Mouse (Mus musculus) 416B (cell line): Measurements from ENCODE around the gene Insc.

Experiments used
- DNase-seq: peaks from one replicate; pipeline ENCODE4 v3.0.0; 2011; ENCODE audit warnings: low read depth

Gene Insc

GRCm38 (mm10) chr7:114827360-114827759 lies 83.9 kb downstream of the Insc start:
- no peak for DNase-seq

DNA sequence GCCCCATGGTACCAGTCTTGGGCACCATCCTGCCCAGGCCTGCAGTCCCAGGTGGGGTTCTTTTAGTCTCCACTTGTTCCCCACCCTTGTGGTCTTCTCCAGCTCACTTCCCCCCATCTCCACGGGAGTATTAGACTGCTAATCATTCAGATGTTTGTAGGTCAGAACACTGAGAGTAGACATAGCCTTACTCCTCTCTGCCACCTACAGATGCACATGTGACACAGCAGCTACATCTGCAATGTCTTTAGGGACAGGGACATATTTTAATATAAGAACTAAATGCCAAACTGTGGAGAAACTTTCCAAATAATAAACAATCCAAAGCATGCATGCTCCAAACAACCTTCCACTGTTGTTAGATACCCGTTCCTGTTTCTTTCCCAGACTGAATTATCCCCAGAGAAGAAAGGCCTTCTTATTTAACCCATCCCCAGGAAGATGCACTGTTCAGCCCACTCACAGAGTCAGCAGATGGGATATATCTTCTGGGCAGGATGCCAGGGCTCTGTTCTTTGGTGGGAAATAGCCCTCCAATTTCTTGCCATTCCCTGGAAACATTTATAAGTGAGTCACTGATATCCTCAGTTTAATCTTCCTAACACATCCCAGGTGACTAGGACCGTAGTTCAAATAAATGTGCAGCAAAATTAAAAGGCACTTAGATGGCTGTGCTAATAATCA lies 88.9 kb downstream of the Insc start:
- no peak for DNase-seq

DNA sequence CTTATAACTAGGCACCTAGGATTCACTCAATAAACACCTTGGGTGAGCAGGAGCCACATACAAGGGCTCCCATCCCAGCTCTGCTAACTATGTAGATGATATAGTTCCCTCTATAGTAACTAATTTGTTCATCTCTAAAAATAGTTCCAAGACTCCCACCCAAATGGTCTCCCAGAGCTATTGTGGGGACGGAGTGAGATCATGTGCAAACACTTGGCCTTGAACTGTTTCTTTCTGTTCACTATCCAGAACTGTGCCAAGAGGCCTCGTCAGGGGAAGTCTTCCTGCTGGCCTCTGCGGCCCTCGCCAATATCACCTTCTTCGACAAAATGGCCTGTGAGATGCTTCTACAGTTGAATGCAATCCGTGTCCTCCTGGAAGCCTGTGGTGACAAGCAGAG lies 91.0 kb downstream of the Insc start:
- no peak for DNase-seq

DNA sequence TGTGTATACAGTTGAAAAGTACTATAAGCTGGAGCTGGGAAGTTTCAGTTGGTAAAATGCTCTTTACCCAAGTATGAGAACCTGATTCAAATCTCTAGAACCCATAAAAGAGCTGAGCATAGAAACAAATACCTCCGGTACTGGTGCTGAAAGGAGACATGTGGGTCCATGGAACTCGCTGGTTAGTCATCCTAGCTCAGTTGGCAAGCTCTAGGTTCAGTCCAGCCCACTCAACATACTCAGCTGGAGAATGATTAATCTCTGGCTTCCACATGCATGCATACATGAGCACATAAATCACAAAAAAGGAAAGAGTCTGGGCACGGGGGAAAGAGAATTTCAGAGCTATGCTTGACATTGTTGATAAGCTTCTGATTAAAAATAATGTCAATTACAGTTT lies 93.8 kb downstream of the Insc start:
- no peak for DNase-seq

- DNase-seq, result no peak
These were observed 96.7 kb downstream of the Insc start for GRCm38 (mm10) chr7:114840029-114840745.

GRCm38 (mm10) chr7:114842644-114843211 lies 99.2 kb downstream of the Insc start:
- DNase-seq, result no peak

DNA sequence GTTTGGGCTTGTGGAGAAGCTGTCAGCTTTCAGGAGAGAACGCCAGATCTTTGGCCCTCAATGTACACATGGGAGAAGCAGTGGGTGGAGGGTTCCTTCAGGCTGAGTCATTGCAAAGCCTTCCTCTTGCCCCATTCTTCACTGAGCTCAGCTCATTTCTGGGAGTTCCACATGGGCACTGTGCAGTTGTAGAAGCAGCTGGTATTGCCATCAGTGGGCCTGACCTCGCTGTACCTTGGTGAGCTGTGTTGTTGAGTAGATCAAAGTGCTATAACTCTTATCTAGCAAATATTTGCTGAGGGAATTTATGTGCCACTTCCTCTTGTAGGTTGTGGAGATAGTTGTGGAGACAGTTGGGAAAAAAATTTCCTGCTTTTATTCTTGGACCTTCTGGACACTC lies 103.7 kb downstream of the Insc start:
- DNase-seq, result no peak

DNA sequence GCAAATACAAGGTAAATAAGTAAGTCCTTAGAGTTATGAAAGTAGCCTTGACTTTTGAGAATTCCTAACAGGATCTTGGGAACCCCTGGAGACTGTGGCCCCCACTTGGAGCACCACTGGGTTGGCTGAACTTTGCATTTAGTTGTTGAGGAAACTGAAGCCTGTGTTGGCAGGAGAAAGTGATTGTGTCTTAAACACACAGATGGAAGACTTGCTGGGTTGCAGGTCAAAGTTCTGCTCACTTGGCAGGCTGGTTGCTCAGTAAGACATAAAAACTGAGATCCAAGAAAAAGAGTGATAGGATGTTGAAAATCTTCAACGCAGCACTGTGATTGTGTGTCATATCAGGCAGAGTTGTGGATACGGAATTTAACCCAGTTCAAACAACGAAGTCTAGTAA lies 108.9 kb downstream of the Insc start:
- DNase-seq, result no peak

GRCm38 (mm10) chr7:114854169-114854568 lies 110.7 kb downstream of the Insc start:
- DNase-seq, result no peak

DNA sequence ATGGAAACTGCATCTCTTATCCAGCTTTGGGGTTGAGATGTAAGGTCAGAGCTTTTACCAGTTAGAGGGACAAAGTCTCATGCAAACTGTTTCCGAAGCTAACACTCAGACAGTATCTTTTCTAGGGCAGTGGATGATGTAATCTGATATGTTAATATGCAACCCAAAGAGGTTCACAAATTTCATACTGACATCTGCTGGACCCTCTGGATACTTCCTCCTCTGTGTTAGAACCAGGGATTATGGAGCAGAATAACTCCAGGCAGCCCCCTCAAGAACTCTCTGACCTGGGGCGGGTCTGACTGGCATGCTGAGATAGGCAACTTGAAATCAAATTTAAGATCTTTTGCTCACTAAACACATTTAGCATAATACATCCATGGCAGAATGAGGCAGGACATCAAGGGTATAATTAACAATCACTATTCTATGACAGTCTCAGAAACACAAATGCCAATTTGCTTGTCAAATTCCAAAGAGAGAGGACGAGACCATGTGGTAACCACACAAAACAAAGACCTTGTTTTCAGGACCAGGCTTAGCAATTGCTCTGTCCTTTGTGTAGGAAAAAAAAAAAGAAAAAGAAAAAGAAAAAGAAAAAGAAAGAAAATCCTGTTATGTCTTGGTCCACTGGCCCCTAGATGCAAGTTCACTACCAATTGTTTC lies 117.5 kb downstream of the Insc start:
- no peak for DNase-seq

- DNase-seq, result no peak
These were observed 130.0 kb downstream of the Insc start for GRCm38 (mm10) chr7:114873315-114874012.

- peak; percentile 2 for DNase-seq
These were observed 130.5 kb downstream of the Insc start for GRCm38 (mm10) chr7:114874032-114874441.

DNA sequence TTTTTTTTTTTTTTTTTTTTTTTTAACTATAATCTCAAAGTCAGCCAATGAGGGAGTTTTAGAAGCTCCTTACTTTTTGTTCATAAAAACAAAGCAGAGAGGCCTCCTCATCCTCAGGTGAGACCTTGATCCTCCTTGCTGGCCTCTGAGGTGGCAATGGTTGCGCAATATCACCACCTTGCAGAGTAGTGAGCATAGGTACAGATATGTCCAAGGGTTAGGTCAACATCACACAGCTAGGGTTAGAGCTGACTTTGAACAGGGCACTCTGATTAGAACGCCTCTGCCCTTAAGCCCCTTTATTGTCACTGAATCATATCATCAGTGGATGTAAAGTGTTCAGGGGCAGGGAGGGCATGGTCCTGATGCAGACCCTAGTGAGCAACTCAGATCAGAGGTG lies 131.1 kb downstream of the Insc start:
- DNase-seq, result no peak

GRCm38 (mm10) chr7:114883602-114884001 lies 140.1 kb downstream of the Insc start:
- no peak for DNase-seq

DNA sequence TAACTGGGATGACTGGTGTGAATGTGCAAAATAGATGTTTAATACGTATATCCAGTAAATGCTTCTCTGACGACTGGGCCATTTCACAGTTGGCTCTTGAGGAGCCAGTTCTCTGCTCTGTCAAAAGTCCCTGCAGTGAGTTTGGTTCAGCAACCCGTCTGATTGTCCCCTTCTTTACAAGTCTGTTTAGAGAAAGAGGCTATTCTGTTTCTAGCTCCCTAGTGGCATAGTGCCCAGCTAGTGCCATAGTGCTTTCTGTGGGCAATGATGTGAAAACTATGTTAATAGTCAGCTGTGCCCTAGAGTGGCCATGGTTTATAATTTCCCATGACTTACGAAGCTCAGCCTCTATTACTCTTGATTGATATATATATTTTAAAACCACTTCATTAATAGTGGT lies 143.4 kb downstream of the Insc start:
- no peak for DNase-seq

DNA sequence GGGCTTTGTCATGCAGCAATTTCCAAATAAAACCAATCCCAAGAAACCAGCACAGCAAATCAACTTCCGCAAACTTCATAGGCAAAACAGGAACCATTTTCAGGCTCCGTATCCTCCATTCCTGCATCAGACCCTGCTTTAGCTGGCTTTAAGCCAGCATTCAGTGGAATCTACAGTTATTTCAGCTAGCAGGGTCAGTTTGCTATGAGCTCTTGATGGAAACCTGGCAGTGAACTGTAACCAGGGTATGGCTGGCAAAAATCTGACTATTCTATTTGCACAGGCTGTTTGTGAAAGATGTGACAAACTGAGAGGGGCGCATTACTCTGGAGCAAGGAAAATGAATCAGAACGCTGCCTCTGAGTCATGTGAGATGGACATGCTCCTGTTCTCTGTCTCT lies 146.7 kb downstream of the Insc start:
- DNase-seq, result no peak

GRCm38 (mm10) chr7:114892618-114893257 lies 149.2 kb downstream of the Insc start:
- DNase-seq, result no peak

DNA sequence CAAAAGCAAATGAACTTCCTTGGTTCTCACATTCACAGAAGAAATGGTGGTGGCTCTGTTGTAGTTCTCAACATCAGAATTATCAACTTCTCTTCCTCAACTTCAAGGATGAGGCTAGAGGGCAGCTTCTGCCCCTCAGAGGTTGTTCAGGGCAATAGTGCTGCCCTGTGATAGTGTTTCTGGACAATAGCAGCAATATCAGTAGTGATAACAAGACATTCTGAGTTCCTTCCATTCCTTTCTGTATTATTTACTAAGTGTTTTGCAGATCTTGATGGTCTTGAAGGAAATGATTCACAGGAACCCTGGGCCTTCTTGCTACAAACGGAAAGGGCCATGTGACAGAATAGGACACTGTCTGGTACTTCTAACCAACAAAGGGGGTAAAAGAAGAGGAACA lies 150.4 kb downstream of the Insc start:
- DNase-seq, result no peak

DNA sequence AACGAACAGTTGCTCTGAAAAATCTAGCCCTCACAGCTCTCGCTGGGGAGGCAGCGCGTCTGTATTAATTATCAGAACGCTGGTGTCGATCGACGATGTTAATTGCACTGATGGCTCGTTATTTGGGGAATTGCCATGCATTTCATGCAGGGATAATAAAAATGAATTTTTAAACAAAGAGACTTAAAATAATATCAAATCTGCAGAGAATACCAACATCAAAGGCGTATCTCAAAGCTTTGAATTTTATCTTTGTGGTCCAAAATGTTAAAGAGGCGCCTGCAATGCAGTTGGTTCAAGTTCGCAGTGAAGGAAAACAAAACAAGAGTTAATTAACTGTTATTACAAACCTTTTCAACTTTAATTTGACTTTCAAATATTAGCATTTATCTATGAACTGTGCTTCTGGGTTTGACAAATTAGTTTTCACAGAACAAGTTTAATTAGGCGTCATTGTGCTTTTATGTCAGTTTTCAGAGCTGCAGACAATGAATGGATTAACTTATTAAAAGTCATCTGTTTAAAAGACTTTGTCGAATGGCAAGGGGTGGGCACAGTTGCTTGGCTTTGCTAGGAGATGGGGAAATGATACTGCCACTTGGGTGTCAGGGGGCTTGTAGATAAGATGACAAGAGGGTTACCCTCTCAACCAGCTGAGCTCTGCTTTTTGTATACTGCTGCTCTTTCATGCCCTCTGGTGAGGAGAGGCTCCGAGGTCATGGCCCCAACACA lies 153.6 kb downstream of the Insc start:
- DNase-seq, result no peak
